Mouse (Mus musculus): ENCODE measurements at regions not wholly inside any gene's neighbourhood (a gene's known extent, or its start where the extent isn't known, plus 50 kb on each side); places are given as distances from the start of the nearest gene placed in this dataset.

DNA sequence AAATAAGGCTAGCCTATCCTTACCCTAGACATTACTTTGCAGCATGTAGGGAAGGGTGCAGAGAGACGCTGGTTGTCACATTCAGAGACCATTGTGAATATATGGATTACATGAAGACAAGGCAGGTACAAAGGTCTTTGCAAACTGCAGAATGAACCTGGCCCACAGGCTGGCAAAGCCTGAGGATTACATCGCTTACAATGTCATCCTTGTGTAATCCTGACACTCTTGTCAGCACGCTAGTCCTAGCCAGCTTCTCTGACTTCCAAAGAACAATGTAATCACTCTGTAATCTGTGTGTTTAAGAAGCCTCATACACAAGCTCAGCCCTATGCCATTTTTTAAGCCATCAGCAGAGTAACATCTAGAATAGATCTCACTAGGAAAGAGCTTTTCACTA, 69.6 kb upstream of the Foxq1 start:
- H3K9me3 ChIP-seq (replicated peaks), result no peaks in the 10 kb centered on the region
- no peak overlapping the region for H3K4me3 ChIP-seq (replicated peaks)
- no peaks in the 10 kb centered on the region for H3K27me3 ChIP-seq
- no peaks in the 10 kb centered on the region for H3K36me3 ChIP-seq
- no peak overlapping the region for H3K9ac ChIP-seq
- 86% methylated on average over 3 of the region's 3 CpGs for WGBS
- no peaks in the 10 kb centered on the region for H3K4me1 ChIP-seq
- H3K4me2 ChIP-seq, result no peak overlapping the region
- no peak overlapping the region for H3K27ac ChIP-seq
- no peak for ATAC-seq (replicated peaks; ENCODE audit: low FRiP score)

DNA sequence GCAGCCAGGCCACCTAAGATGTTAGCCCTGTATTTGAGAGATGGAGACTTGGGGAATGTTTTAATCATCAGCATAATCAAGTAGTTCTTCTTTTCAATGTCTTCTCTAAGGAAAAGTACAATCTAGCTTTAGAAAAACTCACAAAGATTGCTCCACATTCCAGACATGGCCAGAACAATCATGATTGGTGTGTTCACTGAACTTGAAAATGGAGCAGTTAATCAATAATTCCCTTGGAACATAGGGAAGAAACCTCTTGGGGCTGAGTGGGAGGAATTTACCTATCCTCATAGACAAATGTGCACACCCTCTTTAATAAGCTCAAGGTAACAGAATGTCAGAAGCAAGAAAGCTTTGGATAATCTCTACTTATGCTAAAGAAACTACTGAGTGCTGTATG, 67.7 kb upstream of the Foxq1 start:
- Histone ChIP-seq H3K27me3 (no peaks in the 10 kb centered on the region), H3K27ac (no peak overlapping the region), H3K4me2 (no peak overlapping the region), H3K36me3 (no peaks in the 10 kb centered on the region), H3K9me3 (replicated peaks) (no peaks in the 10 kb centered on the region), H3K4me1 (no peaks in the 10 kb centered on the region), H3K9ac (no peak overlapping the region), H3K4me3 (replicated peaks) (no peak overlapping the region)
- ATAC-seq (replicated peaks; ENCODE audit: low FRiP score), result no peak

DNA sequence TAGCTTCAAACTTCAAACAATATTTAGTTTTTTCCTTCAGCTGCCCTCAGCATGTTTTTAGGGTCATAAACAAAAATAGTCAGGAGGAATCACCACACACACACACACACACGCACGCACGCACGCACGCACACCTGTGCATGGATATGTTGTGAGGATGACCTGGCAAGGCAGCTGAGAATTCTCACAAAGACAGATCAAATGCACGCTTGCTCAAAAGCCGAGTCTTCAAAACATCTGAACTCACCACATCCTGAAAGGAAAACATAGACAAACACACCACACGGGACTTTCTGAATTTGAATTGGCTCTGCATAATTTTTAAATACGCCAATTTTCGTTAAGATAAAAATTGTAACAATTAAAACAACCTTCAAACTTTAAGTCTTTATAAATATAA, 52.7 kb upstream of the Foxq1 start:
- no peak overlapping the region for H3K4me2 ChIP-seq
- no peaks in the 10 kb centered on the region for H3K27me3 ChIP-seq
- WGBS, result 84% methylated on average over 10 of the region's 10 CpGs
- ATAC-seq (replicated peaks; ENCODE audit: low FRiP score), result no peak
- H3K4me3 ChIP-seq (replicated peaks), result no peak overlapping the region
- no peaks in the 10 kb centered on the region for H3K4me1 ChIP-seq
- no peak overlapping the region for H3K9ac ChIP-seq
- H3K27ac ChIP-seq, result no peak overlapping the region
- no peaks in the 10 kb centered on the region for H3K9me3 ChIP-seq (replicated peaks)
- H3K36me3 ChIP-seq, result no peaks in the 10 kb centered on the region

DNA sequence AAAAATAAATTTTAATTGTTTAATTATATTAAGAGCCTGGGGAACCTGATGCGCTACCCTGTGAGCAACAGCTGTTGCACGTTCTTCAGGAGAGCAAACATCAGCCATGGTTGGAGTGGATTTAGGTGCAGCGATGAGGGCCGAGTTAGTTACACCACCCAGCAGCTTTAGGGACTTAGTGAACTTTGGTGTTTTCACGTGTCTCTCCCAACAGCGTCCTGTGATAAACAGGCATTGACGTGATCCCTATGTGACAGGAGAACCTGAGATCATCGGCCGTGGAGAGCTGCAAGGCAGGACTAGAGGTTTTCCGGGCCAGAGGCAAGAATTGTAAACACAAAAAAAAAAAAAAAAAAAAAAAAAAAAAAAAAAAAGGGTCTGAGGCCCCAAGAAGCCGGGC, 52.1 kb upstream of the Foxq1 start:
- Histone ChIP-seq H3K4me2 (no peak overlapping the region), H3K9ac (no peak overlapping the region), H3K4me1 (no peaks in the 10 kb centered on the region), H3K36me3 (no peaks in the 10 kb centered on the region), H3K27me3 (no peaks in the 10 kb centered on the region), H3K9me3 (replicated peaks) (no peaks in the 10 kb centered on the region), H3K4me3 (replicated peaks) (no peak overlapping the region), H3K27ac (no peak overlapping the region)
- ATAC-seq (replicated peaks; ENCODE audit: low FRiP score), result no peak
- 77% methylated on average over 11 of the region's 11 CpGs for WGBS

DNA sequence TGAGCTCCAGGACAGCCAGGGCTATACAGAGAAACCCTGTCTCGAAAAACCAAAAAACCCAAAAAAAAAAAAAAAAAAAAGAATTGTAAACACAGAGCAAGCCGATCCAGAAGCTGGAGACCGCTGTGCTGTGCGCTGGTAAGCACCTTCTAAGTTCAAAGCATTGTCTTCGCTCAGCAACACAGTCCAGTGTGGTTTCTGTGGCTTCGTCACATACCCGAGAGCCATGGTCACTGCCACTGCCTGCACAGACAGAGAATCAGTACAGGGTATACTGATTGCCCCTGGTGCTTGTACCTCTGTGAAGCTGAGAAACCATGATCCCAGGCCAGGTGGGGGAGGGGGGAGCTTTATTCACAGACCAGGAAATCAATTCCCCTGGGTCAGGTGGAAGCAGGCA, 51.6 kb upstream of the Foxq1 start:
- H3K36me3 ChIP-seq, result no peaks in the 10 kb centered on the region
- no peak for ATAC-seq (replicated peaks; ENCODE audit: low FRiP score)
- no peaks in the 10 kb centered on the region for H3K27me3 ChIP-seq
- no peak overlapping the region for H3K4me3 ChIP-seq (replicated peaks)
- no peak overlapping the region for H3K27ac ChIP-seq
- H3K9me3 ChIP-seq (replicated peaks), result no peaks in the 10 kb centered on the region
- no peak overlapping the region for H3K9ac ChIP-seq
- no peak overlapping the region for H3K4me2 ChIP-seq
- no peaks in the 10 kb centered on the region for H3K4me1 ChIP-seq
- 83% methylated on average over 6 of the region's 7 CpGs for WGBS

DNA sequence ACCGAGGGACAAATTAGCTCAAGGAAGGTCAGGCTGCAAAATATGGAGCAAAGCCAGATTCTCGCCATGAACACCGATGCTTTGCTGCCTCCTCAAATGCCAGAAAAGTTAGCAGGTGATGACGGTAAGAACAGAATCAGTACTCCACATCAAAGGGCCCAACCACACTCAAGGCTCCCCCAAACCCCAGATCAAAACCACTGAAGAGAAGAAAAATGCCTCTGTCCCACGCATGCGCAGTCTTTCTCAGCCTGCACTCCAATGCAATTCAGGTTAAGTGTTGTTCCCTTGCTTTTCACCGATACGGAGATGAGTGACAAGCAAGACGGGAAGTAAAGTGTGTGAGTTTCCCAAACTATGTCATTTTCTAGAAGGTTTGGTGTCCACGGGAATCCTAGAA, 50.5 kb upstream of the Foxq1 start:
- no peaks in the 10 kb centered on the region for H3K27me3 ChIP-seq

More for the DNA sequence above, 50.5 kb upstream of the Foxq1 start:
- Histone ChIP-seq H3K4me3 (replicated peaks) (no peak overlapping the region), H3K4me1 (no peaks in the 10 kb centered on the region), H3K4me2 (no peak overlapping the region), H3K9me3 (replicated peaks) (no peaks in the 10 kb centered on the region), H3K9ac (no peak overlapping the region), H3K27ac (no peak overlapping the region), H3K36me3 (no peaks in the 10 kb centered on the region)
- WGBS, result 88% methylated on average over 10 of the region's 10 CpGs
- ATAC-seq (replicated peaks; ENCODE audit: low FRiP score), result no peak

Measured in kidney, embryonic 15.5 days (tissue).